Comparison of ENCODE assay signal across 8 mouse cellular contexts in the genomic region with DNA sequence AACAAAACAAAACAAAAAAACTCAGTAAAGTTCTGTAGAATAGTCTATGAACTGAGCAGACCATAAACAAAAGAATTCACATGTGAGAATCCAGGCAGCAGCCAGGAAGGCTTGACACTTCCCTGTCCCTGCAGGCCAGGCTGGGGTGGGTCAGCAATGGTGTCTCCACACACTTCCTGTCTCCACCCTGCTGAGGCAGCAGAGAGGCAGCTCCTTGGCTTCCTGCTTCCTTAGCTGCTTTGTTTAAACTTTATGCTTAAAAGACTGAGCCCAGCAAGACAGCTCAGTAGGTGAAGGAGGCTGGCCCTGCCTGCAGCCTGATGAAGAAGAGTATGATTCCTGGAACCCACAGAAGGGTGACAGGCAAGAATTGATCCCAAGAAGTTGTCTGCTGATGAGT.
A peak's percentile ranks its signal among the peaks of the same experiment; 100 is the strongest.
DNase-seq lines count a peak whose midpoint lies in the region; ATAC-seq and TF ChIP-seq lines count a peak whose summit lies in the region.

No protein-coding gene starts in this region.

- no peak for ATAC-seq in hindbrain, postnatal 0 days
- ATAC-seq in hindbrain, embryonic 11.5 days (ENCODE audit: low FRiP score): no peak
- peak; percentile 66 for ATAC-seq in heart, embryonic 16.5 days (replicated peaks; ENCODE audit: extremely low read depth, insufficient read depth, low FRiP score)
- ATAC-seq in monocyte, adult 5-6 weeks (replicated peaks; ENCODE audit: insufficient number of reproducible peaks, low FRiP score, low TSS enrichment, poor library complexity, severe bottlenecking): peak; percentile 91

- H3K4me2 ChIP-seq in hindbrain, postnatal 0 days (ENCODE audit: low read depth, low read length): no peak overlapping the region
- no peak overlapping the region for H3K4me2 ChIP-seq in hindbrain, embryonic 11.5 days (replicated peaks; ENCODE audit: low read depth, low read length)
- H3K4me2 ChIP-seq in heart, embryonic 16.5 days (ENCODE audit: low read depth, low read length): no peak overlapping the region

- no peaks in the 10 kb centered on the region for H3K9me3 ChIP-seq in hindbrain, postnatal 0 days (ENCODE audit: low read length)
- no peaks in the 10 kb centered on the region for H3K9me3 ChIP-seq in hindbrain, embryonic 11.5 days (ENCODE audit: control insufficient read depth, low read length)
- H3K9me3 ChIP-seq in heart, embryonic 16.5 days (replicated peaks; ENCODE audit: control insufficient read depth, low read length): no peaks in the 10 kb centered on the region
- H3K9me3 ChIP-seq in limb, embryonic 10.5 days (replicated peaks): no peaks in the 10 kb centered on the region

- DNase-seq in hindbrain, postnatal 0 days (ENCODE audit: low spot score): no peak
- DNase-seq in hindbrain, embryonic 11.5 days (ENCODE audit: low spot score): no peak
- peak; percentile 63 for DNase-seq in adrenal gland, postnatal 14 days
- DNase-seq in limb, embryonic 10.5 days (ENCODE audit: low spot score): no peak
- DNase-seq in c-Kit-positive CD71-positive TER-119-positive erythroid progenitor cells, embryonic 14.5 days (ENCODE audit: low spot score): no peak
- DNase-seq in left cerebral cortex, adult 8-10 months (ENCODE audit: low spot score in 2 of 2): no peak

- no peaks in the 10 kb centered on the region for H3K36me3 ChIP-seq in hindbrain, postnatal 0 days (ENCODE audit: insufficient read depth, low read length)
- no peaks in the 10 kb centered on the region for H3K36me3 ChIP-seq in hindbrain, embryonic 11.5 days (ENCODE audit: control insufficient read depth, insufficient read depth, low read length)
- H3K36me3 ChIP-seq in heart, embryonic 16.5 days (ENCODE audit: control insufficient read depth, insufficient read depth): no peaks in the 10 kb centered on the region
- no peaks in the 10 kb centered on the region; the same call in 1 of the 2 replicates for H3K36me3 ChIP-seq in limb, embryonic 10.5 days

- no peaks in the 10 kb centered on the region for H3K27me3 ChIP-seq in hindbrain, postnatal 0 days (ENCODE audit: insufficient read depth, low read length)
- no peaks in the 10 kb centered on the region for H3K27me3 ChIP-seq in hindbrain, embryonic 11.5 days (ENCODE audit: control insufficient read depth, insufficient read depth, low read length)
- H3K27me3 ChIP-seq in heart, embryonic 16.5 days (ENCODE audit: control insufficient read depth, insufficient read depth, low read length): no peaks in the 10 kb centered on the region
- no peaks in the 10 kb centered on the region for H3K27me3 ChIP-seq in limb, embryonic 10.5 days (ENCODE audit: low read depth, poor library complexity, severe bottlenecking)

- peak; percentile 30 for TF ChIP-seq CTCF in hindbrain, postnatal 0 days (IDR thresholded peaks at IDR 0.05; ENCODE audit: low read depth)

- no peak overlapping the region for H3K4me3 ChIP-seq in hindbrain, postnatal 0 days (ENCODE audit: low read length)
- H3K4me3 ChIP-seq in hindbrain, embryonic 11.5 days (ENCODE audit: low read depth, low read length): no peak overlapping the region
- no peak overlapping the region for H3K4me3 ChIP-seq in heart, embryonic 16.5 days (ENCODE audit: low read length)
- no peak overlapping the region for H3K4me3 ChIP-seq in limb, embryonic 10.5 days

- peaks cover 6% of the 10 kb centered on the region; the same call in 1 of the 2 replicates for H3K4me1 ChIP-seq in hindbrain, postnatal 0 days (ENCODE audit: insufficient read depth, low read length)
- no peaks in the 10 kb centered on the region for H3K4me1 ChIP-seq in hindbrain, embryonic 11.5 days (replicated peaks; ENCODE audit: control insufficient read depth, insufficient read depth, low read length)
- peaks cover 49% of the 10 kb centered on the region for H3K4me1 ChIP-seq in heart, embryonic 16.5 days (ENCODE audit: control insufficient read depth, insufficient read depth, low read length)
- peaks cover 49% of the 10 kb centered on the region for H3K4me1 ChIP-seq in limb, embryonic 10.5 days

- no peak overlapping the region for H3K27ac ChIP-seq in hindbrain, postnatal 0 days
- no peak overlapping the region for H3K27ac ChIP-seq in hindbrain, embryonic 11.5 days (ENCODE audit: low read depth, low read length)
- peak overlapping the region; percentile 75 for H3K27ac ChIP-seq in heart, embryonic 16.5 days (ENCODE audit: low read length)
- peak overlapping the region; percentile 58; the same call in 1 of the 2 replicates for H3K27ac ChIP-seq in limb, embryonic 10.5 days

- no peak overlapping the region for H3K9ac ChIP-seq in hindbrain, postnatal 0 days (replicated peaks; ENCODE audit: low read length)
- H3K9ac ChIP-seq in hindbrain, embryonic 11.5 days (ENCODE audit: low read depth, low read length): no peak overlapping the region
- no peak overlapping the region for H3K9ac ChIP-seq in heart, embryonic 16.5 days (ENCODE audit: low read length)

Comparison
In these comparisons a context has a peak if more than half of its experiments do, and no peak if none do; other contexts are left out.
1. ATAC-seq: peak in heart, embryonic 16.5 days (single experiment) and monocyte, adult 5-6 weeks (single experiment); none in hindbrain, postnatal 0 days (single experiment) and hindbrain, embryonic 11.5 days (single experiment).
2. H3K27ac ChIP-seq: peak in heart, embryonic 16.5 days (single experiment) and limb, embryonic 10.5 days (single experiment); none in hindbrain, postnatal 0 days (single experiment) and hindbrain, embryonic 11.5 days (single experiment).